Mouse (Mus musculus): ENCODE data around the gene Pdgfc.

The Pdgfc gene

GRCm38 (mm10) chr3:81150228-81150627 lies 114.0 kb downstream of the Pdgfc start:
- DNase-seq (ENCODE audit: low read depth, low spot score), result no peak

- DNase-seq (ENCODE audit: low read depth, low spot score), result no peak
Observed at GRCm38 (mm10) chr3:81154420-81154819, 118.2 kb downstream of the Pdgfc start.

GRCm38 (mm10) chr3:81160457-81161165 lies 124.4 kb downstream of the Pdgfc start:
- DNase-seq (ENCODE audit: low read depth, low spot score), result no peak

DNA sequence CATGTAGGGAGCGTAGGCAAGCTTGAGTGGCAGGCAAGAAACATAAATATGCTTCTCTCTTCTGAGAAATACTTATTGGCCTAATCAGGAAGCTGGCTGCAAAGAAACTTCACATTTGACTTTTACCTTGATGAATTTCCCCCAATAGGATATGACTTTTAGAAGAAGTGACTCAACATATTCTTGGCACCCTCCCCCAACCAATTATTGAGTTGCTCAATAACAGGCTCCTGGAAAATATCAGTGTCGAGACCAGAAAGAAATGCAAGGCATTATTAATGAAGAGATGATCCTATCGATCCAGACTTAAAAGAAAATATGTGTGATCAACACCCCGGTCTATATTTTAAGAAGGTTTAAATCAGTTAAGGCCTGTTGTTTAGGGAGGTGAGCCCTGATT lies 125.9 kb downstream of the Pdgfc start:
- DNase-seq (ENCODE audit: low read depth, low spot score), result no peak

DNA sequence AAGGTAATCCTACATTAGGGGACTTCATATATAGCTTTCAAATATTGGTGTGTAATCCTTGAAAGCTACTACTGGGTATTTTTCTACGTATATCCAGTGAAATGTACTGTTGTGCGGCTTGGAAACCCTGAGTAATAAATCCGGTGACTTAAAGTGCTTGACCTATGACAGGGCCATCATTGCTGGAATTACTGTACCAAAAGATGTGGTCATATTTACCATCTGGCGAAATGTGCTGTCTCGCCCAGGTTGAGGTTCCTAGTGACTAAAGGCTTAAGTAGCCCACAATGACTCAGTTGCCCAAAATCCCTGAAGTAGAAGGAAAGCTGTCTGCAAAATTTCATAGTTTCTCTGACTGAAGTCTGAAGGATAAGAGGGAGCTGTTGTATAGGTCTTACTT lies 127.9 kb downstream of the Pdgfc start:
- DNase-seq (ENCODE audit: low read depth, low spot score), result no peak

GRCm38 (mm10) chr3:81170073-81170809 lies 134.0 kb downstream of the Pdgfc start:
- DNase-seq (ENCODE audit: low read depth, low spot score), result no peak

DNA sequence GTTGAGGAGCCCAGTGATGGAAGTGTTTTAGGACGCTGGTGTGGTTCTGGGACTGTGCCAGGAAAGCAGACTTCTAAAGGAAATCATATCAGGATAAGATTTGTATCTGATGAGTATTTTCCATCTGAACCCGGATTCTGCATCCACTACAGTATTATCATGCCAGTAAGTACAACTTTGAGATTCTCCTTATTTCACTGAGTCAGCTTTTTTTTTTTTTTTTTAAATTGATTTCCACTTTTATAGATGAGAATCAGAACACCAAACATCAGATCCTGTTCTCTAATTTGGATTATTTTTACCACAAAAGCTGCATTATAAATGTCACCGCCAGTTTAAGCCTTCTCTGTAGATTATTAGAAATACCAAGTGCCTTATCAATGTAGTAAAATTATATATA lies 138.6 kb downstream of the Pdgfc start:
- no peak for DNase-seq (ENCODE audit: low read depth, low spot score)

DNA sequence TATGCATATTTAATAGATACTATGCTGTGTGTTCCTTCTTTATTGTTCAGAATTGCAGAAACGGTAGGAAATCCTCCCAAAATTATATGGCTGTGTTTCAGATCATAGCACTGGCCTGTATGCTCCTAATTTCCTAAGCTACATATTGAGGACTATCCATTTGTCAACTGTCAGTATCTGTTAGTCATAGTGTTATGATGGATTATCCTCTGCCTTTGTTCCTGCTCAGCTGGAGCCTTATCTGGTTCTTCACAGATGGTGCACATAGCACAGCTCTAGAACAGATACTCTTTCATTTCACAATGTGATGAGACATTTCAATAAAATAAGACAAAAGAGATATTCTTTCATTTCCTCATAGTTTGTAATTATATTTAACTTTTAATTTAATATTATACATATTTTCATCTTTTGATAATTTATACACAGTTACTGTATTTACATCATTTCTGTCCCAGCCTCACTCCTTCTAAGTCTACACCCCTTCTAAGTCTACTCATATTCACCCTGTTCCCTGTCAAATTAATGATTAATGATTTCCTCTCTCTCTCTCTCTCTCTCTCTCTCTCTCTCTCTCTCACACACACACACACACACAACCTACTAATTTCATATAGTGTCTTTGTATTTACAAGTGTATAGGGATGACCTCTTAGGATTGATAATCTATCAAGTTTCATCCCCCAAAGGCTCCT lies 145.2 kb downstream of the Pdgfc start:
- DNase-seq (ENCODE audit: low read depth, low spot score), result no peak

GRCm38 (mm10) chr3:81196937-81197336 lies 160.7 kb downstream of the Pdgfc start:
- no peak for DNase-seq (ENCODE audit: low read depth, low spot score)

DNA sequence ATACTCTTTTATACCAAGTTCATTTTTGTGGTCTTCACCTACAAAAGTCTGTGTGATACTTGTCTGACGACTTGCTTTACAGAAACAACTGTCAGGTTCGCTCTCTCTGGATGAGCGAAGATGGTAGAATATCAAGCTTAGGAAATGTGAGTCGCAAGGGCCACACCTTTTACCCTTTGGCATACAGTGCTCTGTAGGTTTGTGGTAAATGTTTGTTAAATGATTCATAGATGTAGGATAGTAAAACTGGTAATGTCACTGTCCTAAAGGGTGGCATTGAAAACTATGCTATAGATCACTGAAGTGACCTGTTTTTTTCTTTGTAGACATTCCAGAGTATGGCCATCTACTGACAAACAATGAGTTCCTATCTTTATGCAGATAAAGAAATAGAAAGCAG lies 161.4 kb downstream of the Pdgfc start:
- no peak for DNase-seq (ENCODE audit: low read depth, low spot score)

DNA sequence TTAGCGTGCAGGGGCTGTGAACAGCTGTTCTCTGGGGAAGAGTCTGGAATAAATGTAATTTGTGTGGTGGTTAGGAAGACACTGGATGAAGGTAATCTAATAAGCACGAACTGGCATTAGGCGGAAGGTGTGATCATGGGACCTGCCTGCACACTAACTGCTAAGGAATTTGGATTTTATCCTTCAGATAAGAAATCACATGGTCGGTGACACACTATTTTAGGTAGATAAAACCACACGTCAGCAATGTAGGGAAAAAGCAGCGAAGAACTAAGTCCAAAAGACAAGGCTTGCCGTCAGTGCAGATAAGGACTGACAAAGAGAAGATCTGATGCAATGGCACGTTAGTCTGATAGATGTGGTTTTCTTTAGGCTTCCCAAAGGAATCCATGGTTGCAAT lies 164.4 kb downstream of the Pdgfc start:
- no peak for DNase-seq (ENCODE audit: low read depth, low spot score)

DNA sequence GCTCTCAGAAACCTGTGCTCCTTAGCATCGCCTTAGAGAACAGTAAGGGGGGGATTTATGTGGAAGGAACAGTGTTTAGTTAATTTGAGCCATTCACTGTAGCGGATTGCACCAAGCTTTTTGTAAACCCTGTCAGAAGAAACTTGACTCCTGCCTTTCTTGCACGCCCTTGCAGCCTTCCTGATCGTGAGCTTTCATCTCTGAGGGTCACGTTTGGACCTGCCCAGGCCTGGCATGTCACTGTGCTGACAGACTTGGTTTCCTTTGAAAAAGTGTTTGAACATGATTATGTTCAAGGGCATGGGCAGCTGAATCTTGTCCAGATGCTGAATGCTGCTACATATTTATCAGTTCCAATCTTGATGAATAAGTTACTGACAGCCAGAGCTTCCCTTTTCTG lies 169.0 kb downstream of the Pdgfc start:
- peak; percentile 12 for DNase-seq (ENCODE audit: low read depth, low spot score)

DNA sequence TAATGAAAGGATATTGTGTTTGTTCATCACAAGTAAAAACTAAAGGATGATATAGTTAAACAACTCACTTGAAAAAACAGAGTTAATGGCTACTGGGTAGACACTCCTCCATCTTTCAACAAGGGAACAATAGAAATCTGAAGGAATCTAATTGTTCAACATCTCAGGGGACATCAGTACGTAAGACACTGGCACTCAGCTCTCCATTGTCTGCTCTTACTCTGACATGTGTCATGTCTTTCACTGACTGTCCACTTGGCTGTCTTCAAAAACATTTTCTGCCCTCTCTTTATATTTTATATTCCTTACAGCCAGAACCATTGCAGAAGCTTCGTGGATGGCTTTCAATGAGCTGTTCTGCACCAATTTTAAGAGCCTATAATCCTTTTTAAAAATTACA lies 172.0 kb downstream of the Pdgfc start:
- DNase-seq (ENCODE audit: low read depth, low spot score), result no peak

DNA sequence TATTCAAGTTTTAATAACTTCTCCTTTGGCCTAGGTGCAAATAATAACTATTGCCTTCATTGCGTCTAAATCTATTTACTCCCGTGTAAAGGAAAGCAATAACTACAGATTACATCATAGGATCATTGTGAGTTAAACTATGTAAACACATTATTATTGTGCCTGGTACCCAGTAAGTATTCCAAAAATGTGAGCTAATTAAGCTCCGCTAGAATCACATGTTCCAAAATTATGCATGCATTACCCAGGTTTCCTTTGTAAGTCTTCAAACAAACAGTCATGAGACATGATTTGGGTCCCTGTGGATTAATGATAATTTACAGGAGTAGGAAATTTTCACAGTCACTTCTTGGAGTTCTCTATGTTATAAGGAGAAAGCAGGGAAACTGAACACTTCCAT lies 174.9 kb downstream of the Pdgfc start:
- no peak for DNase-seq (ENCODE audit: low read depth, low spot score)

DNA sequence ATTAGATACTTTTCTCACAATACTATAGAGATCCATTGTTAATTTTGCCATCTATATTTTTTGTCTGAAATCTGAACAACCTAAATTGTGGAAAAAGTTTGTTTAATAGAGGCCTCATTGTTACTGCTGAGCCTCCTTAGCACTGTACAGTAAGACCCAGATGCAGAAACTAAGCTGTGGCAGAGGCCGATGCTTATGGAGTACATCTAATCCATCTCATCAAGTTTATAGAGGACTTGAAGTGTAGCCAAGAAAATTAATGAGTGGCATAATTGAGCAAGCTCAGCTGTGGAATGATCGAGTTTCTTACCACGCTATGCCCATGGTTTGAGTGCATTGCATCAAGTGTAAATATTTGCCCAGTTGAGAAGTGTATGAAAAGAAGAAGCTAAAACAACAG lies 175.4 kb downstream of the Pdgfc start:
- no peak for DNase-seq (ENCODE audit: low read depth, low spot score)

DNA sequence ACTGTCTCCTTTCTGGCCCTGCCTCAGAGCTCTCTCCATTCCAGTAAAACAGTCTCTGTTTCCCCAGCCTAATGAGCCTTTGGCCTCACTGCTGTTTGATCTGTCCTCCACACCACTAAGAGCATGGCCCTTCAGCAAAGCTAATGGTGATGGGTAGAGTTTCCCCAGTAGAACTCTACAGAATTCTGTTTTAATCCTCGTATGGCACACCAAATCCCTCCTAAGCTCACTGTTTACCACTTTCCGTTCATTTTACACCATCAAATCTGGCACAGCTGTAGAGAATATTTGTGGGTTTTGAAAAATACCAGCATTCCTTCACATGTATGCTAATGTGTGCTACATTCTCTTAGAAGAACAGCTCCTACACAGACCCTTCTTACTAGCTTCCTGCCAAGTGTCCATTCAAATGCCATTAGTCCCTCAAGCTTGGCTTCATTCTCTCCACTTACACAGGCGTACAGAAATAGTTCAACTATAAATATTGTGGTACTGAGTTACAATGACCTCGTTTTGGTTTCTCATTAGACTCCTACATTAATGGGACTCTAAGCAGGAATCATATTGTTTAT lies 179.4 kb downstream of the Pdgfc start:
- no peak for DNase-seq (ENCODE audit: low read depth, low spot score)

GRCm38 (mm10) chr3:81221682-81222081 lies 185.5 kb downstream of the Pdgfc start:
- no peak for DNase-seq (ENCODE audit: low read depth, low spot score)

GRCm38 (mm10) chr3:81228344-81228743 lies 192.1 kb downstream of the Pdgfc start:
- no peak for DNase-seq (ENCODE audit: low read depth, low spot score)

DNA sequence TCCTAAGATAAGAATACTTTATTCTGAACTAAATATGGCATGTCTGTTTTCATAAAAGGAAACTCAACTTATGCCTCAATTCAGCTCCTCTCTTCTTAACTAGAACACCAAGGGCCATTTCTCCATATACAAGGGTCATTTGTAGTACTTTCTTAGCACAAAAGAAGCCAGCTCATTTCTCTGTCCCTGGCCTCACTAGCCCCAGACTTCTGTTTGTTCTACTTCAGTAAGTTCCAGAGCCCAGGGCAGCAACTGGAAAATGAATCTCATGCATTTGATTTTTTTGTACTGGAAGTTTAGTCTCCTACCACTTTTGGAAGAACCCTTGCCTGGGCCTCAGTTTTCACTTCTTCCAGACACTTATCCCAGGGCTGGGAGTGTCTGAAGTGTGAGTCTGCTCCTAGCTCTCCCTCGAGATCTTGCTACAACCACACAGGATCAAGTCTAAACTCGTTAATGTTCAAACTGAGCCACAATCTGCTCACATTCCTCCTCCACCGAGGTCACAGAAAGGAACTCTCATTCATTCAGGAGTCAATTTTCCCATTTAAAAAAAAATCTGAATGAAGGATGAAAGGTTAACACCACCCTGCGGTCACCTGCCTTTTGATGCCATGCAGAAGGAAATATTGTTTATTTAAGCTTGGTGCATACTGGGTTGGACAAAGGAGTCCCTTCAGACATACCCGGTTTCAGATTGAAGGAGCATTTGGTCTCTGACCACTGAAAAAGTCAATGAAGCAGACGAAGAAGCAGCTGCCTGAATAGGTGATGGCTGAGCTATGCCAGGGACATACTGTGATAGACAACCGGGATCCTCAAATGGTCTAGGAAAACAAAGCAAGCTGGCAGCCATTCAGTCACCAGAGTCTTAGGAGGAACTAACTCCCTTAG lies 206.7 kb downstream of the Pdgfc start:
- DNase-seq (ENCODE audit: low read depth, low spot score), result no peak

- no peak for DNase-seq (ENCODE audit: low read depth, low spot score)
Observed at GRCm38 (mm10) chr3:81243591-81243990, 207.4 kb downstream of the Pdgfc start.

DNA sequence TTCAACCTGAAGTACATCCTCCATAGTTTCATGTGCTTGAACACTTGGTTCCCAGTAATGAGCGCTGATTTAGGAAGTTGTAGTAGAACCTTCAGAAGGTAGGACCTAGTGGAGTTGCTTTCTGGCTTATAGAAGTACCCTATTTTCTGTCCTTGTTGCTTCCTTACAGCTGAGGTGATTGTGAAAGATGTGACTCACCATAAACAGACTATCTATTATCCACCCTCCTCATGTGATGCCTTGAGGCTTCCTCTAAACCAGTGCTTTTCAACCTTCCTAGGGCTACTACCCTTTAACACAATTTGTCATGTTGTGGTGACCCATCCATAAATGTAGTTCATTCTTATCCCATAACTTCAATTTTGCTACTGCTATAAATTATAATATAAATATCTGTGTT lies 226.6 kb downstream of the Pdgfc start:
- no peak for DNase-seq (ENCODE audit: low read depth, low spot score)
